Mouse (Mus musculus): ENCODE measurements around the gene Plxna4. TPM values are rescaled to one million over a fixed set of nuclear protein-coding genes. Genes with fewer than 3 reads are reported as not detected.

The Plxna4 gene
- total RNA-seq, 2 experiments from 2014 or later: 115 to 134 TPM

- peak in 1 of 2 experiments; percentile 57 for DNase-seq
Measured at GRCm38 (mm10) chr6:32471639-32472038, 116.4 kb downstream of the Plxna4 start.

DNA sequence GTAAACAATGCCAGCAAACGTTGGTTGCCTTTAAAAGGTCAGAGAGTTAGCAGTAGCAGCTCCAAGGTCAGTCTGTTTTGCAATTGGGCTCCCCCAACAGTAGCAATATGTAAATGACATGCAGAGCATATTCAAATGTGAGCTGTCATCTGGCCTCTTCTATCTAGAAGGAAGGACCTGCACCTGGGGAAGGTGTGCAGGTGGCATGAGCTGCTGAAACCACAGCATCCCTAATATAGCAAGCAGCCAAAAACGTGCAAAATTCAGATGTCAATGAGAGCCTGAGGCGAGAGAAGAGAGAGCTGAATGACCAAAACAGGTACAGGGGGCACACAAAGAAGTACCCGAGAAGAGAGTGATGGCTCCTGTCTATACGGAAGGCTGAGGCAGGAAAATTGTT is 118.8 kb downstream of the Plxna4 start:
- DNase-seq: no peak

GRCm38 (mm10) chr6:32465129-32465528 is 122.9 kb downstream of the Plxna4 start:
- no peak for DNase-seq

- no peak for DNase-seq
Measured at GRCm38 (mm10) chr6:32464637-32465036, 123.4 kb downstream of the Plxna4 start.

- DNase-seq: no peak
Measured at GRCm38 (mm10) chr6:32464046-32464445, 123.9 kb downstream of the Plxna4 start.

DNA sequence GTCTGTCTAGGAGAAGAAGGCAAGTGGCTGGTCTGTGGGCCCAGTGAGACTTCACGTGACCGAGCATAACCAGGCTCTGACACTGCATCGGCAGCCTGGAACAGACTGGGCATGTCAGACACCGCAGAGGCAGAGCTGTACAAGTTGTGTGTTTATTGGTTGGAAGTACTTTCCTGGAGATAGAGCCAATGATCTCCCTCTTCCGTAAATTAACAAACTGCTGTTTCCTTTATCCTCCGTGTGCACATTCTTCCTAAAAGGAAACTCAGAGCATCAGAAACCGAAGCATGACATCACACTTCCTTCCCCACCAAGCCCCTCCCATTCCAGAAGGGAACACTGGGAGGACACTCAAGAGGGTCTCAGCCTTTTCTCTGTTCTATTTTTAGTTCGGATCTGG is 127.6 kb downstream of the Plxna4 start:
- no peak for DNase-seq

GRCm38 (mm10) chr6:32456641-32457040 is 131.4 kb downstream of the Plxna4 start:
- DNase-seq: peak; percentile 51 to 58

DNA sequence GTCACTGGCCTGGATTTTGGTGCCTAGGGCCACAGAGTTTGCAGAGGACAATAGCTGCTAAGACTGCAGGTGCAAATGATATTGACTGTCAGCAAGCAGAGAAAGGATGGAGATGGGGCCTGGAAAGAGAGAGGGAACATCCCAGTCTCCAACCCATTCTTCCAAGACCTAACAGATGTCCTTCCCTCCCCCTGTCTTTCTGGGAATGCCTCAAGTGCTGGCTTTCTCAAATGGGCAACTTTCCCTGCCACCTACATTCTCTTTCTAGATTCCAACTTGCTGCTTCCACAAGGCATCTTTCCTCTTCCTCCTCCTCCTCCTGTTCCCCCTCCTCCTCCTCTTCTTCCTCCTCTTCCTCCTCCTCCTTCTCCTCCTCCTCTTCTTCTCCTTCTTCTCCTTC is 136.1 kb downstream of the Plxna4 start:
- no peak for DNase-seq

DNA sequence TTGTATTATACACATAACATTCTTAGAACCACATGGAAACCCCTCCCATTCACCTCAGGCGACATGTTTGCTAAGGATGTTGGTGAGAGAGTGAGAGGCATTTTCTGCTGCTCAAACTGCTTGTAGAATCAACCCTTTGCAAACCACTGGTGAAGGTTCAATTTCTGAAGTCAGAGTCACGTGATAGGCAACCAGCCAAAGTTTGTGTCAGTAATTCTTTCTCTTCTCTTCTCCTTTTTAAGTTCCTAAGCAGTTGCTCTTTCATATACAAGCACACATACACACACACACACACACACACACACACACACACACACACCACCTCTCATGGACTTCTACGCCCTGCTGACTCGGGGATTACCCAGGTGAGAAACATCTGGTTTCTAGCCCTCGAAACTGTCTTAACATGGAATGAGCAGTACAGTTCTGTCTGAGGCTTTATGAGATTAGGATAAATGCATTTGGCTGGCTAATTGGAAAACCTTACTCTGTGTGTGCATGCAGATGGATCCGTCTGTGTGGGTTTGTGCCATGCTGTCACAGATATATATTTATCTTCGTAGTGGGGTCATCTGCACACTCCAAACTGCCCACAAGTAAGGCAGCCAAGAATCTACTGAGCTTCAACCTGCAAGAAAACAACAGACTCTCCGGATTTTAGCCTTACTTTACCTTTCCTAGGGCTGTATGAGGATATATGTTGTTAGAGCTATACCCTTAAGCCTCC is 138.6 kb downstream of the Plxna4 start:
- DNase-seq: no peak

DNA sequence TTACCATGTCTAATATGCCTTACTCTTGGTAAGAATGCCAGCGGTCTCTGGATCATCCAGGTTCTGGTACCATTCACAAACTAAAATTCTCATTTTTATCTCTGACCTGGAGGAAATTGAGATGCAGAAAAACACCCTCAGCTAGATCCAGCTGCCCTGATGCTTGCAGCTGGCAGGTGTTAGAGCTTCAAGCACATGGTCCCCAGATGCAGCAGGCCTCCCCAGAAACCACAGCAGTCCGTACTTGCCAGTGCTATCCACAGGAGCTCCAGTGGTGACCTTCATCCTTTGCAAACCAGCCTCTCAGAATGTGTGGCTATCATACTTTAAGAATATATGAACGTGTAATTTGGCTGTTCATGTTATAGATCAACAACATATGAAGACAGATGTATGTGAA is 139.2 kb downstream of the Plxna4 start:
- no peak for DNase-seq

- no peak for DNase-seq
Measured at GRCm38 (mm10) chr6:32446276-32446675, 141.7 kb downstream of the Plxna4 start.

DNA sequence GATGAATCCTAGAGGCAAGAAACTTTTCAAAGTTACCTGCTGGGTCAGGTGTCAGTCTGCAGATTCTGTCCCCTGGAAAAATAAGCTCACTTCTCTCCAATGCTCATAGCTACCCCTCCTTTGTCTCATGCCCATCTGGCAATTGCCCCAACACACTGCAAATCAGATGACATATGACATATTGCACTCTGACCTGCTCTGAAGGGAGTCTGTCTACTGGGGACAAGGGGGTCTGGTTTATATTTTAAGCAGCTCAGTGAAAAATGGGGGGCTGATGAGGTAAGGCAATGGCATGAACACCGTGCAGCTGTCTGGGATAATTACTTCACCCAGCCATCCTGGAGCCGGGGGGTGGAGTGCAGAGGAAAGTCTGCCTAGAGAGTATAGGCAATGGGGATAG is 142.7 kb downstream of the Plxna4 start:
- DNase-seq: no peak

DNA sequence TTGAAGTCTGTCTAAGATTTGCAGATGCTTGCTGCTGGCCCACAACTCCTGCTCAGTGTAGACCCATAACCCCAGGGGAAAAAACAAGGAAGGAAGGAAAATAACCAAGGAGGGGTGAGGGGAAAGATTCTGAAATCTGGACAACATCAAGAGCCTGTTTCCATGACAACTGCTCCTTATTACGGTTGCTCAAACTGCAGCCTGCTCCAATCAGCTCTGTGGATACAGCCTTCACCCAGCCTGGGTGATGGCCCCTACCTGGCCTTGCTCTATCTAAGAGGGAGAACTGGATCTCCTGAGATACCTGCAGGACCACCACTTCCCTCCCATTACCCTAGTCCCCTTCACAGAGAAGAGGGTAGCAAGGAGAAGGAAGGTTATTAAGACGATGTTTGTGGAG is 143.6 kb downstream of the Plxna4 start:
- no peak for DNase-seq

GRCm38 (mm10) chr6:32443679-32444078 is 144.3 kb downstream of the Plxna4 start:
- no peak for DNase-seq

DNA sequence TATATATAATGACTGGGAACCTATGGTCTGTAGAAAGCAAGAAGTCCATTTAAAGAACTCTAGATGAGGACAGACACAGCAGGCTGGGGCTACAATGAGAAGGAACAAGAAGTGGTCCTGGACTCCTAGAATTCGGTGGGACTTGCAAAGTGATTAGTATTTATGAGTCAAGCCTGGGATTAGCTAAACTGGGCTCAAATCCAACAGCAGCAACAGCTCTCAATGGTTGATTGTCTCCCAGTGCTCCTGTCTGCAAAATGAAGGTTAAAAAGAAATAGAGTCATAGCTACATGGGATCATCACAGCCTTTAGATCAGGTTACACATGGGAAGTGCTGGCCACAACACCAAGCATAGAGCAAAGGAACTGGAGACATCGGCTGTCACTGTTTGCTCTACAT is 148.6 kb downstream of the Plxna4 start:
- DNase-seq: no peak

GRCm38 (mm10) chr6:32437219-32437618 is 150.8 kb downstream of the Plxna4 start:
- DNase-seq: peak; percentile 67 to 69

GRCm38 (mm10) chr6:32423124-32423523 is 164.9 kb downstream of the Plxna4 start:
- no peak for DNase-seq

GRCm38 (mm10) chr6:32420610-32421009 is 167.4 kb downstream of the Plxna4 start:
- DNase-seq: no peak

- DNase-seq: no peak
Measured at GRCm38 (mm10) chr6:32417351-32417750, 170.6 kb downstream of the Plxna4 start.

- DNase-seq: no peak
Measured at GRCm38 (mm10) chr6:32411325-32411724, 176.7 kb downstream of the Plxna4 start.

DNA sequence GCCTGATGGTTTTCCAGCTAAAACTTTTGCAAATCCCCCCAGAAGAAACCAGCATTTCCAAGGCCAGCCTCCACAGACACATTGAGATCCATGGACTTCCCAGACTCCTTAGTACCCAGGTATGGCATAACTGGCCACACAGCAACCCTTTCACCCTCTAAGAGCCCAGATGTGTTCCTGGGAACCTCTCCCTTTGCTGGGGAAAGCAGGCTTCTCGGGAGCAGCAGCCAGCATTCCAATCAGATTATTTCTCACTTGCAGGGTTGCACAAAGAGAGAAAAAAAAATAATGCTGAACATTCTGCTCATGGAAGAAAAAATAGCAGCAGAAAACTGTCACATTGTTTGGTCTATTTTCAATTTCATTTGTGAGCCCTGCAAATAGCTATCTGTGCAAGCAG is 178.4 kb downstream of the Plxna4 start:
- DNase-seq: no peak

- DNase-seq: no peak
Measured at GRCm38 (mm10) chr6:32407574-32408185, 180.3 kb downstream of the Plxna4 start.

- peak; percentile 53 to 61 for DNase-seq
Measured at GRCm38 (mm10) chr6:32406316-32407095, 181.5 kb downstream of the Plxna4 start.

All from layer of hippocampus, postnatal 36 days (tissue).